Mouse (Mus musculus): ENCODE measurements at regions not wholly inside any gene's neighbourhood (a gene's known extent, or its start where the extent isn't known, plus 50 kb on each side); places are given as distances from the start of the nearest gene placed in this dataset.

- no peak overlapping the region for H3K27ac ChIP-seq
- H3K9ac ChIP-seq = no peak overlapping the region
- H3K4me1 ChIP-seq (replicated peaks) = peaks cover 5% of the 10 kb centered on the region
- no peaks in the 10 kb centered on the region for H3K9me3 ChIP-seq (replicated peaks)
- H3K27me3 ChIP-seq = peaks cover 8% of the 10 kb centered on the region; the same call in 1 of the 2 replicates
- ATAC-seq (replicated peaks; ENCODE audit: insufficient number of reproducible peaks, insufficient read depth, low FRiP score, low read depth) = no peak
- no peak overlapping the region for H3K4me3 ChIP-seq
- WGBS = 59% methylated on average over 5 of the region's 5 CpGs
- no peak overlapping the region for H3K4me2 ChIP-seq
- H3K36me3 ChIP-seq = no peaks in the 10 kb centered on the region
These were observed 504.3 kb upstream of the Mki67 start for GRCm38 (mm10) chr7:136220245-136221167.

- H3K27ac ChIP-seq = no peak overlapping the region
- H3K4me2 ChIP-seq = no peak overlapping the region
- H3K4me1 ChIP-seq (replicated peaks) = peaks cover 3% of the 10 kb centered on the region
- 77% methylated on average over 7 of the region's 7 CpGs for WGBS
- H3K27me3 ChIP-seq = peaks cover 8% of the 10 kb centered on the region; the same call in 1 of the 2 replicates
- no peak overlapping the region for H3K9ac ChIP-seq
- H3K9me3 ChIP-seq (replicated peaks) = no peaks in the 10 kb centered on the region
- H3K36me3 ChIP-seq = no peaks in the 10 kb centered on the region
- no peak for ATAC-seq (replicated peaks; ENCODE audit: insufficient number of reproducible peaks, insufficient read depth, low FRiP score, low read depth)
- H3K4me3 ChIP-seq = no peak overlapping the region
These were observed 505.5 kb upstream of the Mki67 start for GRCm38 (mm10) chr7:136221620-136222019.

GRCm38 (mm10) chr7:136226031-136226430 is 509.9 kb upstream of the Mki67 start:
- ATAC-seq (replicated peaks; ENCODE audit: insufficient number of reproducible peaks, insufficient read depth, low FRiP score, low read depth) = no peak
- H3K27ac ChIP-seq = no peak overlapping the region
- H3K4me3 ChIP-seq = no peak overlapping the region
- H3K36me3 ChIP-seq = no peaks in the 10 kb centered on the region
- WGBS = 65% methylated on average over 7 of the region's 7 CpGs
- no peak overlapping the region for H3K4me2 ChIP-seq
- H3K27me3 ChIP-seq = no peaks in the 10 kb centered on the region
- no peaks in the 10 kb centered on the region for H3K9me3 ChIP-seq (replicated peaks)
- no peak overlapping the region for H3K9ac ChIP-seq
- H3K4me1 ChIP-seq (replicated peaks) = no peaks in the 10 kb centered on the region

GRCm38 (mm10) chr7:136228331-136228730 is 512.2 kb upstream of the Mki67 start:
- H3K9ac ChIP-seq = no peak overlapping the region
- no peak for ATAC-seq (replicated peaks; ENCODE audit: insufficient number of reproducible peaks, insufficient read depth, low FRiP score, low read depth)
- H3K4me3 ChIP-seq = no peak overlapping the region
- H3K9me3 ChIP-seq (replicated peaks) = no peaks in the 10 kb centered on the region
- H3K36me3 ChIP-seq = no peaks in the 10 kb centered on the region
- H3K4me2 ChIP-seq = no peak overlapping the region
- 83% methylated on average over 2 of the region's 2 CpGs for WGBS
- H3K27me3 ChIP-seq = 0 out of 2 replicates have a peak, but pooled peaks cover 3% of the 10 kb centered on the region
- H3K4me1 ChIP-seq (replicated peaks) = no peaks in the 10 kb centered on the region
- no peak overlapping the region for H3K27ac ChIP-seq

GRCm38 (mm10) chr7:136229592-136229991 is 513.4 kb upstream of the Mki67 start:
- no peaks in the 10 kb centered on the region for H3K9me3 ChIP-seq (replicated peaks)
- no peak overlapping the region for H3K9ac ChIP-seq
- H3K27ac ChIP-seq = no peak overlapping the region
- 0 out of 2 replicates have a peak, but pooled peaks cover 6% of the 10 kb centered on the region for H3K27me3 ChIP-seq
- 65% methylated on average over 11 of the region's 11 CpGs for WGBS
- no peak overlapping the region for H3K4me2 ChIP-seq
- no peak for ATAC-seq (replicated peaks; ENCODE audit: insufficient number of reproducible peaks, insufficient read depth, low FRiP score, low read depth)
- no peak overlapping the region for H3K4me3 ChIP-seq
- no peaks in the 10 kb centered on the region for H3K36me3 ChIP-seq
- no peaks in the 10 kb centered on the region for H3K4me1 ChIP-seq (replicated peaks)

- WGBS = 47% methylated on average over 4 of the region's 4 CpGs
- 0 out of 2 replicates have a peak, but pooled peaks cover 6% of the 10 kb centered on the region for H3K27me3 ChIP-seq
- ATAC-seq (replicated peaks; ENCODE audit: insufficient number of reproducible peaks, insufficient read depth, low FRiP score, low read depth) = no peak
These were observed 516.0 kb upstream of the Mki67 start for GRCm38 (mm10) chr7:136232177-136232576.

GRCm38 (mm10) chr7:136235563-136235962 is 519.4 kb upstream of the Mki67 start:
- Histone ChIP-seq H3K27ac (no peak overlapping the region), H3K27me3 (0 out of 2 replicates have a peak, but pooled peaks cover 10% of the 10 kb centered on the region), H3K4me3 (no peak overlapping the region), H3K4me1 (replicated peaks) (no peaks in the 10 kb centered on the region), H3K9ac (no peak overlapping the region), H3K4me2 (no peak overlapping the region), H3K9me3 (replicated peaks) (no peaks in the 10 kb centered on the region), H3K36me3 (no peaks in the 10 kb centered on the region)
- 69% methylated on average over 2 of the region's 2 CpGs for WGBS
- no peak for ATAC-seq (replicated peaks; ENCODE audit: insufficient number of reproducible peaks, insufficient read depth, low FRiP score, low read depth)

More at GRCm38 (mm10) chr7:136232177-136232576, 516.0 kb upstream of the Mki67 start:
- no peaks in the 10 kb centered on the region for H3K9me3 ChIP-seq (replicated peaks)
- no peaks in the 10 kb centered on the region for H3K4me1 ChIP-seq (replicated peaks)
- H3K4me3 ChIP-seq = no peak overlapping the region
- no peaks in the 10 kb centered on the region for H3K36me3 ChIP-seq
- H3K4me2 ChIP-seq = no peak overlapping the region
- H3K27ac ChIP-seq = no peak overlapping the region
- H3K9ac ChIP-seq = no peak overlapping the region

- H3K9ac ChIP-seq = no peak overlapping the region
- H3K27me3 ChIP-seq = 0 out of 2 replicates have a peak, but pooled peaks cover 10% of the 10 kb centered on the region
- no peak for ATAC-seq (replicated peaks; ENCODE audit: insufficient number of reproducible peaks, insufficient read depth, low FRiP score, low read depth)
- 76% methylated on average over 10 of the region's 10 CpGs for WGBS
- no peak overlapping the region for H3K4me3 ChIP-seq
- H3K4me2 ChIP-seq = no peak overlapping the region
- no peaks in the 10 kb centered on the region for H3K4me1 ChIP-seq (replicated peaks)
- H3K36me3 ChIP-seq = no peaks in the 10 kb centered on the region
- no peak overlapping the region for H3K27ac ChIP-seq
- H3K9me3 ChIP-seq (replicated peaks) = no peaks in the 10 kb centered on the region
These were observed 520.2 kb upstream of the Mki67 start for GRCm38 (mm10) chr7:136236391-136236790.

- Histone ChIP-seq H3K27me3 (no peaks in the 10 kb centered on the region), H3K27ac (no peak overlapping the region), H3K9me3 (replicated peaks) (no peaks in the 10 kb centered on the region), H3K4me2 (no peak overlapping the region), H3K9ac (no peak overlapping the region), H3K4me3 (no peak overlapping the region), H3K4me1 (replicated peaks) (no peaks in the 10 kb centered on the region), H3K36me3 (no peaks in the 10 kb centered on the region)
- WGBS = 62% methylated on average over 6 of the region's 6 CpGs
- ATAC-seq (replicated peaks; ENCODE audit: insufficient number of reproducible peaks, insufficient read depth, low FRiP score, low read depth) = no peak
These were observed 549.5 kb upstream of the Mki67 start for GRCm38 (mm10) chr7:136265691-136266090.

GRCm38 (mm10) chr7:136267716-136268489 is 551.7 kb upstream of the Mki67 start:
- Histone ChIP-seq H3K4me2 (no peak overlapping the region), H3K9ac (no peak overlapping the region), H3K9me3 (replicated peaks) (no peaks in the 10 kb centered on the region), H3K36me3 (no peaks in the 10 kb centered on the region), H3K27ac (no peak overlapping the region), H3K4me3 (no peak overlapping the region), H3K27me3 (no peaks in the 10 kb centered on the region), H3K4me1 (replicated peaks) (no peaks in the 10 kb centered on the region)
- no peak for ATAC-seq (replicated peaks; ENCODE audit: insufficient number of reproducible peaks, insufficient read depth, low FRiP score, low read depth)
- 79% methylated on average over 7 of the region's 7 CpGs for WGBS

- ATAC-seq (replicated peaks; ENCODE audit: insufficient number of reproducible peaks, insufficient read depth, low FRiP score, low read depth) = no peak
- WGBS = 54% methylated on average over 10 of the region's 10 CpGs
- H3K9ac ChIP-seq = no peak overlapping the region
- no peaks in the 10 kb centered on the region for H3K9me3 ChIP-seq (replicated peaks)
- peak overlapping the region; percentile 26; the same call in 1 of the 2 replicates for H3K4me2 ChIP-seq
- no peak overlapping the region for H3K27ac ChIP-seq
- no peak overlapping the region for H3K4me3 ChIP-seq
- peaks cover 5% of the 10 kb centered on the region; the same call in 1 of the 2 replicates for H3K27me3 ChIP-seq
- H3K36me3 ChIP-seq = no peaks in the 10 kb centered on the region
- no peaks in the 10 kb centered on the region for H3K4me1 ChIP-seq (replicated peaks)
These were observed 559.5 kb upstream of the Mki67 start for GRCm38 (mm10) chr7:136275651-136276050.

All from heart, embryonic 15.5 days (tissue).